Mouse (Mus musculus) heart, adult 2 months (tissue): ENCODE measurements around the gene Adamts4. TPM values are rescaled to one million over a fixed set of nuclear protein-coding genes. Genes with fewer than 3 reads are reported as not detected.

Source experiments
- DNase-seq, 2 experiments: peaks; one replicate each; pipeline ENCODE4 v3.0.0; 2021
- H3K27ac ChIP-seq: fragments of 200-600 bp; 2 replicates; pipeline ENCODE4 v1.8.1; 2022
- H3K27me3 ChIP-seq: fragments of 200-500 bp; 2 replicates; pipeline ENCODE4 v1.6.1; 2012; ENCODE audit warnings: mild to moderate bottlenecking, low read length, inconsistent platforms, mixed read lengths; ENCODE audit not compliant: control insufficient read depth, insufficient read depth
- H3K36me3 ChIP-seq: fragments of 200-500 bp; 2 replicates; pipeline ENCODE4 v1.6.1; 2012; ENCODE audit warnings: low read length, inconsistent platforms; ENCODE audit not compliant: control insufficient read depth, insufficient read depth
- H3K4me1 ChIP-seq: fragments of 200-500 bp; 2 replicates; pipeline ENCODE4 v1.6.1; 2011; ENCODE audit warnings: low read length; ENCODE audit not compliant: control insufficient read depth, insufficient read depth
- H3K4me3 ChIP-seq: fragments of 200-600 bp; 2 replicates; pipeline ENCODE4 v1.8.1; 2022
- H3K79me2 ChIP-seq: fragments of 200-500 bp; replicated peaks from 2 replicates; pipeline ENCODE4 v1.6.1; 2012; ENCODE audit warnings: mild to moderate bottlenecking, inconsistent platforms, low read length, moderate library complexity, mixed read lengths; ENCODE audit not compliant: control insufficient read depth, insufficient read depth
- H3K9ac ChIP-seq: fragments of 200-500 bp; 2 replicates; pipeline ENCODE4 v1.6.1; 2012; ENCODE audit warnings: low read depth, mild to moderate bottlenecking, control low read depth, inconsistent platforms, low read length, mixed read lengths
- CTCF ChIP-seq: fragments of 200-600 bp; IDR thresholded peaks from 2 replicates; pipeline ENCODE4 v1.8.1; 2022; ENCODE audit warnings: antibody characterized with exemption, mild to moderate bottlenecking, moderate library complexity
- EP300 ChIP-seq: fragments of 200-500 bp; IDR thresholded peaks from 2 replicates; pipeline ENCODE4 v1.6.1; 2011; ENCODE audit warnings: low read depth, low read length, control low read depth; ENCODE audit not compliant: insufficient read depth
- POLR2A ChIP-seq: fragments of 200-500 bp; IDR thresholded peaks from 2 replicates; pipeline ENCODE4 v1.6.1; 2011; ENCODE audit warnings: mild to moderate bottlenecking, low read depth, low read length, control low read depth; ENCODE audit not compliant: insufficient read depth
- WGBS: fragments of 180-500 bp; shearing (Covaris S2); methylation state at CpG from one replicate; pipeline ENCODE4 v1.1.7; 2018; 5-methylcytosine and 5-hydroxymethylcytosine counted together
- intact Hi-C: fragments of 180-260 bp; cut with DNase I; formaldehyde crosslinking; loops from one replicate; pipeline ENCODE4 v1.15.1; 2025
- polyA plus RNA-seq: library from polyadenylated mRNA; depleted of rRNA; stranded (reverse); fragments of >200 nt; gene quantifications from 2 replicates; pipeline ENCODE4 v1.2.3, GENCODE M21; 2012
- total RNA-seq, 2 experiments: library from RNA; stranded (reverse); gene quantifications; 2 replicates each; pipeline ENCODE4 v1.2.3; 2021

Adamts4 gene
- total and polyA plus RNA-seq, 3 experiments = 0.29 to 1.5 (median 0.92) TPM

- intact Hi-C loops = no loop called here
These were observed 19.8 kb downstream of the Adamts4 start, which contains the start of gene B4galt3 for GRCm38 (mm10) chr1:171269848-171270572. Gene B4galt3, plus strand, starts transcription at chr1:171270328.

DNA sequence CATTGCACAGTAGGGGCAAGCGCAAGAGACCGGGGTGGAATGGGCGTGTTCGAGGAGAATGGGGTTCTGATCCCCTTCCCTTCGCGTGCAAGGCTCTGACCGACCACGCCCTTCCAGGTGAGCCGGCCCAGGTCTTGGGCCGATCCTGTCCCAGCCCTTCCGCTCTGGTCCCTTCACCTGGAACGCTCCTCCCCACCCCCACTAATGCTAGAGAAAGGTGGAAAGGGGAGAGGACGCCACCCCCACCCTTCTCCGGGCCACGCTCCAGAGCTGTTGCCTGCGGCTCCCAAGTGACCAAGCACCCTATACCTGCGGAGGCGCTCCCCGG is 20.3 kb downstream of the Adamts4 start:
- Histone ChIP-seq H3K27me3 (no peaks in the 10 kb centered on the region), H3K79me2 (peaks cover 3% of the 10 kb centered on the region), H3K4me3 (peak overlapping the region; percentile 97), H3K27ac (peak overlapping the region; percentile 92), H3K36me3 (no peaks in the 10 kb centered on the region), H3K9ac (peak overlapping the region; percentile 72), H3K4me1 (peaks cover 4% of the 10 kb centered on the region; the same call in 1 of the 2 replicates)
- DNase-seq = no peak
- 2% methylated on average over 19 of the region's 19 CpGs for WGBS
- TF ChIP-seq CTCF = no peak
- TF ChIP-seq POLR2A = no peak
- no peak for TF ChIP-seq EP300
- intact Hi-C loops = no loop called here

More at GRCm38 (mm10) chr1:171269848-171270572, 19.8 kb downstream of the Adamts4 start, which contains the start of gene B4galt3:
- WGBS = 4% methylated on average over 36 of the region's 36 CpGs
- Histone ChIP-seq H3K4me1 (peaks cover 4% of the 10 kb centered on the region; the same call in 1 of the 2 replicates), H3K27ac (peak within 1 kb of the TSS; percentile 92), H3K27me3 (no peaks in the 10 kb centered on the region), H3K4me3 (peak within 1 kb of the TSS; percentile 97), H3K36me3 (no peaks in the 10 kb centered on the region), H3K9ac (peak within 1 kb of the TSS; percentile 72), H3K79me2 (peaks cover 3% of the 10 kb centered on the region)
- TF ChIP-seq POLR2A = peak; percentile 99
- 0 out of 2 replicates have a peak, but pooled peaks have one; percentile 49 for TF ChIP-seq EP300
- TF ChIP-seq CTCF = no peak
- peak; percentile 96 to 99 for DNase-seq

GRCm38 (mm10) chr1:171271196-171271595 is 21.0 kb downstream of the Adamts4 start:
- peaks cover 3% of the 10 kb centered on the region for H3K79me2 ChIP-seq
- intact Hi-C loops = no loop called here
- H3K4me3 ChIP-seq = peak overlapping the region; percentile 97
- peak overlapping the region; percentile 72 for H3K9ac ChIP-seq
- peaks cover 4% of the 10 kb centered on the region; the same call in 1 of the 2 replicates for H3K4me1 ChIP-seq
- no peak for DNase-seq
- WGBS = 30% methylated on average over 9 of the region's 9 CpGs
- no peaks in the 10 kb centered on the region for H3K36me3 ChIP-seq
- TF ChIP-seq EP300 (no peak), POLR2A (no peak), CTCF (no peak)
- 0 out of 2 replicates have a peak overlapping the region, but pooled peaks have one; percentile 21 for H3K27ac ChIP-seq
- H3K27me3 ChIP-seq = no peaks in the 10 kb centered on the region

GRCm38 (mm10) chr1:171271622-171272021 is 21.4 kb downstream of the Adamts4 start:
- peak in 1 of 2 experiments; percentile 11 for DNase-seq
- TF ChIP-seq POLR2A = no peak
- no peak for TF ChIP-seq EP300
- no peak for TF ChIP-seq CTCF
- Histone ChIP-seq H3K27ac (peak overlapping the region; percentile 52), H3K4me3 (no peak overlapping the region; the same call in 1 of the 2 replicates), H3K4me1 (peaks cover 4% of the 10 kb centered on the region; the same call in 1 of the 2 replicates), H3K27me3 (no peaks in the 10 kb centered on the region), H3K79me2 (peaks cover 3% of the 10 kb centered on the region), H3K36me3 (no peaks in the 10 kb centered on the region), H3K9ac (no peak overlapping the region)
- 49% methylated on average over 10 of the region's 10 CpGs for WGBS
- intact Hi-C loops = no loop called here

DNA sequence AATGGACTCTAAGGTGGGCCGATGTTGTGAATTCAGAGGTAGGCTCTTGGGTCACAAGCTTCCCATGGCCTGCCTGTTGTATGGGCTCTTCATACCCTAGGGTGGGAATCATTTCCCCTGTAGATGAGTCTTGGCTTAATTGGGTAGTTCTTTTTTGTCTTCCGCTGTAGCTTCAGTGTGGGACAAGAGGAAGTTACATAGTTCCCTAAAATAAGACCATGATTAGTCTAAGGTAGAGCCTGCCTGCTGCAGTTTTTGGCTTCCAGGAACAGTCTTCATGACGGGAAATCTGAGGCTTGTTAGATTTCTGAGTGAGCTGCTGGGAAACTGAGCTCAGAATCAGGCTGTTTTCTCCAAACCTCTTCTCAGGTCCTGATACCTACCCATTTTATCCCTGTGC is 21.9 kb downstream of the Adamts4 start:
- Histone ChIP-seq H3K27me3 (no peaks in the 10 kb centered on the region), H3K79me2 (peaks cover 3% of the 10 kb centered on the region), H3K4me3 (no peak overlapping the region; the same call in 1 of the 2 replicates), H3K27ac (peak overlapping the region; percentile 52), H3K4me1 (peaks cover 4% of the 10 kb centered on the region; the same call in 1 of the 2 replicates), H3K9ac (no peak overlapping the region), H3K36me3 (no peaks in the 10 kb centered on the region)
- 50% methylated on average over 3 of the region's 3 CpGs for WGBS
- DNase-seq = peak in 1 of 2 experiments; percentile 6
- no peak for TF ChIP-seq POLR2A
- TF ChIP-seq CTCF = no peak
- no peak for TF ChIP-seq EP300
- intact Hi-C loops = no loop called here

GRCm38 (mm10) chr1:171274171-171274570 is 23.9 kb downstream of the Adamts4 start:
- Histone ChIP-seq H3K4me3 (no peak overlapping the region), H3K27ac (no peak overlapping the region), H3K36me3 (no peaks in the 10 kb centered on the region), H3K27me3 (no peaks in the 10 kb centered on the region), H3K4me1 (peaks cover 4% of the 10 kb centered on the region; the same call in 1 of the 2 replicates), H3K79me2 (peaks cover 3% of the 10 kb centered on the region), H3K9ac (no peak overlapping the region)
- 90% methylated on average over 12 of the region's 12 CpGs for WGBS
- TF ChIP-seq POLR2A (0 out of 2 replicates have a peak, but pooled peaks have one; percentile 7), EP300 (no peak)
- intact Hi-C loops = no loop called here
- no peak for DNase-seq
